Mouse (Mus musculus): ENCODE measurements around the gene Aasdh. TPM values are rescaled to one million over a fixed set of nuclear protein-coding genes. Genes with fewer than 3 reads are reported as not detected.

The Aasdh gene
- total RNA-seq (2014; rRNA removed; ENCODE audit: low replicate concordance) (12.1 and 16.4 TPM in 2 replicates), polyA plus RNA-seq (2015; fragmentation: Nextera tagmentation; extraction: Ambion mirVana) (8.7 and 9.6 TPM in 2 replicates)

- H3K4me2 ChIP-seq (ENCODE audit: low read depth, low read length) = peak within 1 kb of the TSS; percentile 93
- no peaks in the 10 kb centered on the region; the same call in 1 of the 2 replicates for H3K4me1 ChIP-seq (ENCODE audit: control insufficient read depth, insufficient read depth)
- DNase-seq (ENCODE audit: low spot score) (peak; percentile 89), ATAC-seq (ENCODE audit: insufficient read depth, low read depth) (peak; percentile 99)
- no peak for TF ChIP-seq CTCF (IDR thresholded peaks at IDR 0.05; ENCODE audit: low read depth)
- TF ChIP-seq EP300 (IDR thresholded peaks at IDR 0.05; ENCODE audit: low read depth) = peak; percentile 54
- H3K27me3 ChIP-seq (ENCODE audit: control insufficient read depth, insufficient read depth, low read length) = no peaks in the 10 kb centered on the region
- peak within 1 kb of the TSS; percentile 87 for H3K9ac ChIP-seq (replicated peaks; ENCODE audit: low read depth, low read length)
- H3K27ac ChIP-seq (ENCODE audit: low read depth) = peak within 1 kb of the TSS; percentile 96
- 0 out of 2 replicates have a peak, but pooled peaks cover 1% of the 10 kb centered on the region for H3K36me3 ChIP-seq (replicated peaks; ENCODE audit: control insufficient read depth, insufficient read depth, low read length)
- peak within 1 kb of the TSS; percentile 79 for H3K4me3 ChIP-seq (ENCODE audit: low read depth, low read length)
- no peaks in the 10 kb centered on the region for H3K9me3 ChIP-seq (replicated peaks; ENCODE audit: control insufficient read depth, low read length)
- under 1% methylated on average over 47 of the region's 47 CpGs for WGBS
Observed at GRCm38 (mm10) chr5:76905405-76906154, at the start of gene Aasdh. Aasdh (minus strand) TSS chr5:76905514.

- Histone ChIP-seq H3K27me3 (ENCODE audit: control insufficient read depth, insufficient read depth, low read length) (no peaks in the 10 kb centered on the region), H3K4me2 (ENCODE audit: low read depth, low read length) (no peak overlapping the region), H3K9me3 (replicated peaks; ENCODE audit: control insufficient read depth, low read length) (no peaks in the 10 kb centered on the region), H3K9ac (replicated peaks; ENCODE audit: low read depth, low read length) (no peak overlapping the region), H3K4me3 (ENCODE audit: low read depth, low read length) (no peak overlapping the region), H3K27ac (ENCODE audit: low read depth) (0 out of 2 replicates have a peak overlapping the region, but pooled peaks have one; percentile 23), H3K36me3 (replicated peaks; ENCODE audit: control insufficient read depth, insufficient read depth, low read length) (peaks cover 29% of the 10 kb centered on the region), H3K4me1 (ENCODE audit: control insufficient read depth, insufficient read depth) (peaks cover 24% of the 10 kb centered on the region)
- 65% methylated on average over 6 of the region's 6 CpGs for WGBS
- DNase-seq (ENCODE audit: low spot score) (no peak), ATAC-seq (ENCODE audit: insufficient read depth, low read depth) (no peak)
- no peak for TF ChIP-seq CTCF (IDR thresholded peaks at IDR 0.05; ENCODE audit: low read depth)
- no peak for TF ChIP-seq EP300 (IDR thresholded peaks at IDR 0.05; ENCODE audit: low read depth)
Observed at GRCm38 (mm10) chr5:76954271-76954900, 49.1 kb upstream of the Aasdh start.

GRCm38 (mm10) chr5:76953794-76954193, 48.5 kb upstream of the Aasdh start:
- DNase-seq (ENCODE audit: low spot score) = no peak
- Histone ChIP-seq H3K36me3 (replicated peaks; ENCODE audit: control insufficient read depth, insufficient read depth, low read length) (peaks cover 25% of the 10 kb centered on the region), H3K4me3 (ENCODE audit: low read depth, low read length) (no peak overlapping the region), H3K9me3 (replicated peaks; ENCODE audit: control insufficient read depth, low read length) (no peaks in the 10 kb centered on the region), H3K9ac (replicated peaks; ENCODE audit: low read depth, low read length) (no peak overlapping the region), H3K27me3 (ENCODE audit: control insufficient read depth, insufficient read depth, low read length) (no peaks in the 10 kb centered on the region), H3K4me2 (ENCODE audit: low read depth, low read length) (no peak overlapping the region), H3K27ac (ENCODE audit: low read depth) (no peak overlapping the region), H3K4me1 (ENCODE audit: control insufficient read depth, insufficient read depth) (peaks cover 24% of the 10 kb centered on the region)
- no peak for TF ChIP-seq EP300 (IDR thresholded peaks at IDR 0.05; ENCODE audit: low read depth)
- no peak for TF ChIP-seq CTCF (IDR thresholded peaks at IDR 0.05; ENCODE audit: low read depth)
- WGBS = 56% methylated on average over 3 of the region's 3 CpGs
- no peak for ATAC-seq (ENCODE audit: insufficient read depth, low read depth)

- Histone ChIP-seq H3K9ac (replicated peaks; ENCODE audit: low read depth, low read length) (peak overlapping the region; percentile 74), H3K27ac (ENCODE audit: low read depth) (peak overlapping the region; percentile 88), H3K4me1 (ENCODE audit: control insufficient read depth, insufficient read depth) (peaks cover 36% of the 10 kb centered on the region), H3K9me3 (replicated peaks; ENCODE audit: control insufficient read depth, low read length) (no peaks in the 10 kb centered on the region), H3K4me2 (ENCODE audit: low read depth, low read length) (peak overlapping the region; percentile 81), H3K4me3 (ENCODE audit: low read depth, low read length) (peak overlapping the region; percentile 93), H3K36me3 (replicated peaks; ENCODE audit: control insufficient read depth, insufficient read depth, low read length) (peaks cover 12% of the 10 kb centered on the region), H3K27me3 (ENCODE audit: control insufficient read depth, insufficient read depth, low read length) (no peaks in the 10 kb centered on the region)
- 6% methylated on average over 7 of the region's 7 CpGs for WGBS
- TF ChIP-seq CTCF (IDR thresholded peaks at IDR 0.05; ENCODE audit: low read depth) = no peak
- no peak for TF ChIP-seq EP300 (IDR thresholded peaks at IDR 0.05; ENCODE audit: low read depth)
- ATAC-seq (ENCODE audit: insufficient read depth, low read depth) = no peak
- no peak for DNase-seq (ENCODE audit: low spot score)
Observed at GRCm38 (mm10) chr5:76952112-76953040, 47.1 kb upstream of the Aasdh start.

All from heart, postnatal 0 days (tissue).